Mouse (Mus musculus): ENCODE data around the gene Ric3.

DNA sequence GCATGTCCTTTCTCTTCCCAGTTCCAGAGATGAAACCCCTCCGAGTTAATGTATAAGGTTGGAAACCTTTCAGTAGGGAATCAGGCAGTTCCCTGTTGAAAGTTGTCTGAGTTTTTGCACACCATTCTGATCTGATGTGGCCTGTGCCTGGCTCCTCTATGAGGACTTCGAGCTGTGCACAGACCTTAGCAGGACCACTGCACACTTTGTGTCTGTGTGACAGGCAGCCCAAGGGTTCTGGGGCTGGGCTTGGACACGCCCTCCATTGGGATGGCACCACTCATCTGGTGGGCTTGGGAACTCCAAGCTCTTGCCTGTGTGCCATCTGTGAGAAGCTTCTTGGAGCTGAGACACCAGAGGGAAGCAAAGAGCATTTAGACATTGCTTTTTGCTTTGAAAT is 51.8 kb downstream of the Ric3 start:
- TF ChIP-seq CTCF (IDR thresholded peaks at IDR 0.05; ENCODE audit: low read depth, low read length) (no peak), GATA1 (IDR thresholded peaks at IDR 0.05; ENCODE audit: borderline replicate concordance, low read length) (no peak), POLR2AphosphoS5 (IDR thresholded peaks at IDR 0.05; ENCODE audit: insufficient replicate concordance, low read depth, low read length) (no peak)

Data from G1E (cell line).